9 mouse cellular contexts compared by ENCODE assay signal in the genomic region with DNA sequence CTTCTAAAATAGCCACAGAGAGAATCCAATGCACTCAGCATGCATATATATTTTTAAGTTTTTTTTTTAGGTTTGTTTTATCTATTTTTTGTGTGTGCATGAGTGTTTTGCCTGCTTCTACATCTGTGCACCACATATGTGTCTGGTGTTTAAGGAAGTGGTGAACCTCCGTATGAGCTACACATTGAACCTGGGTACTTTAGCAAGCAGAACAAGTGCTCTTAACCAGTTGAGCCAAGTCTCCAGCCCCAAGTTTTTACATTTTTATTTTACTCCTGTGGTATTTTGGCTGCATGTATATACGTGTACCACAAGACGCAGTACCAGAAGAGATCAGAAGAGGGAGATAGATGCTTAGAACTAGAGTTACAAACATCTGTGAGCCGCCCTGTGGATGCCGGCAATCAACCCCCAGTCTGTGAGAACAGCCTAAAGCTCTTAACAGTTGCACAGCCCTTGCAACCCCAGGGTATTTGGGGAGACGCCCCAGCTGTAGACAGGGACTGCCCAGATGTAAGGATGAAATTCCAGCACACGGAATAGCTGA. TPM values are rescaled to one million over a fixed set of nuclear protein-coding genes. Genes with fewer than 3 reads are reported as not detected.
DNase-seq lines count a peak whose midpoint lies in the region; ATAC-seq and TF ChIP-seq lines count a peak whose summit lies in the region.
"Had no signal": no experiment of that assay in that cellular context is flagged by ENCODE, and none has a peak within 500 bp of the region (broad histone marks: within the 10 kb centered on the region; RNA-seq: fewer than 3 reads in every experiment).

No protein-coding gene starts in this region.

- H3K27ac ChIP-seq in cerebellum, adult 2 months (ENCODE audit: insufficient read depth, low read length) = no peak overlapping the region
- no peak overlapping the region for H3K27ac ChIP-seq in hindbrain, embryonic 11.5 days (ENCODE audit: low read depth, low read length)
- peak overlapping the region; percentile 85 for H3K27ac ChIP-seq in liver, embryonic 12.5 days
- H3K27ac ChIP-seq: limb, embryonic 15.5 days had no signal

- TF ChIP-seq CTCF in cerebellum, adult 2 months (IDR thresholded peaks at IDR 0.05; ENCODE audit: borderline replicate concordance, insufficient read depth, low read depth, low read length) = peak; percentile 42; the same call in 1 of the 2 replicates
- peak; percentile 74 for TF ChIP-seq CTCF in E14TG2a.4 (conservative IDR thresholded peaks at IDR 0.05; ENCODE audit: low read length)

- no peaks in the 10 kb centered on the region for H3K9me3 ChIP-seq in E14TG2a.4 (ENCODE audit: low read length)
- H3K9me3 ChIP-seq in hindbrain, embryonic 11.5 days (ENCODE audit: control insufficient read depth, low read length) = no peaks in the 10 kb centered on the region
- no peaks in the 10 kb centered on the region for H3K9me3 ChIP-seq in liver, embryonic 12.5 days (replicated peaks)
- H3K9me3 ChIP-seq: limb, embryonic 15.5 days had no signal

- H3K27me3 ChIP-seq in cerebellum, adult 2 months (ENCODE audit: control insufficient read depth, insufficient read depth, low read length) = no peaks in the 10 kb centered on the region
- peaks cover 4% of the 10 kb centered on the region; the same call in 1 of the 2 replicates for H3K27me3 ChIP-seq in E14TG2a.4 (ENCODE audit: insufficient read depth, low read length)
- no peaks in the 10 kb centered on the region for H3K27me3 ChIP-seq in hindbrain, embryonic 11.5 days (ENCODE audit: control insufficient read depth, insufficient read depth, low read length)
- peaks cover 13% of the 10 kb centered on the region for H3K27me3 ChIP-seq in liver, embryonic 12.5 days (replicated peaks)
- H3K27me3 ChIP-seq: limb, embryonic 15.5 days had no signal

- no peak for TF ChIP-seq POLR2A in cerebellum, adult 2 months (IDR thresholded peaks at IDR 0.05; ENCODE audit: borderline replicate concordance, insufficient read depth, low read length)

- intact Hi-C loops in left cerebral cortex, postnatal 4 days (cut with DNase I) = no loop called here

- H3K4me2 ChIP-seq in hindbrain, embryonic 11.5 days (replicated peaks; ENCODE audit: low read depth, low read length) = no peak overlapping the region
- H3K4me2 ChIP-seq in liver, embryonic 12.5 days = peak overlapping the region; percentile 72

- ATAC-seq in hindbrain, embryonic 11.5 days (ENCODE audit: low FRiP score) = no peak
- ATAC-seq in liver, embryonic 12.5 days = peak; percentile 40; the same call in 1 of the 2 replicates

- 23% methylated on average over 7 of the region's 7 CpGs for WGBS in cerebellum, adult 2 months
- 22% methylated on average over 7 of the region's 7 CpGs for WGBS in hindbrain, embryonic 11.5 days
- 8% methylated on average over 7 of the region's 7 CpGs for WGBS in liver, embryonic 12.5 days (ENCODE audit: insufficient replicate concordance)

- H3K4me1 ChIP-seq in cerebellum, adult 2 months (ENCODE audit: control insufficient read depth, insufficient read depth, low read length) = peaks cover 5% of the 10 kb centered on the region
- H3K4me1 ChIP-seq in E14TG2a.4 (replicated peaks; ENCODE audit: low read depth, low read length) = peaks cover 62% of the 10 kb centered on the region
- H3K4me1 ChIP-seq in hindbrain, embryonic 11.5 days (replicated peaks; ENCODE audit: control insufficient read depth, insufficient read depth, low read length) = no peaks in the 10 kb centered on the region
- peaks cover 37% of the 10 kb centered on the region for H3K4me1 ChIP-seq in liver, embryonic 12.5 days

- H3K9ac ChIP-seq in hindbrain, embryonic 11.5 days (ENCODE audit: low read depth, low read length) = no peak overlapping the region
- peak overlapping the region; percentile 62; the same call in 1 of the 2 replicates for H3K9ac ChIP-seq in liver, embryonic 12.5 days
- H3K9ac ChIP-seq: limb, embryonic 15.5 days had no signal

- peak in 1 of 2 experiments; percentile 54 for DNase-seq in cerebellum, adult 2 months
- DNase-seq in cerebellum, adult 11 months = no peak
- DNase-seq in embryo, embryonic 9.5 days (ENCODE audit: extremely low spot score) = peak; percentile 63
- DNase-seq in hindbrain, embryonic 11.5 days (ENCODE audit: low spot score) = peak; percentile 78
- DNase-seq in retina, embryonic 14.5 days (ENCODE audit: low spot score) = peak; percentile 88
- no peak for DNase-seq in left cerebral cortex, postnatal 4 days

- 0 out of 2 replicates have a peak, but pooled peaks cover under 1% of the 10 kb centered on the region for H3K36me3 ChIP-seq in E14TG2a.4 (ENCODE audit: insufficient read depth, low read length)
- no peaks in the 10 kb centered on the region for H3K36me3 ChIP-seq in hindbrain, embryonic 11.5 days (ENCODE audit: control insufficient read depth, insufficient read depth, low read length)
- H3K36me3 ChIP-seq in liver, embryonic 12.5 days = no peaks in the 10 kb centered on the region
- H3K36me3 ChIP-seq: limb, embryonic 15.5 days had no signal

- no peak overlapping the region for H3K4me3 ChIP-seq in cerebellum, adult 2 months (replicated peaks; ENCODE audit: insufficient read depth, low read depth, low read length)
- peak overlapping the region; percentile 59 for H3K4me3 ChIP-seq in E14TG2a.4 (replicated peaks; ENCODE audit: low read length)
- no peak overlapping the region for H3K4me3 ChIP-seq in hindbrain, embryonic 11.5 days (ENCODE audit: low read depth, low read length)
- H3K4me3 ChIP-seq in liver, embryonic 12.5 days = peak overlapping the region; percentile 54

RNA-seq across cellular contexts. Expression of a gene that starts 17.7 kb away (rescaled TPM):
- polyA plus RNA-seq in cerebellum, adult 2 months (2012; rRNA removed) = 60.5 and 63.1 TPM in 2 replicates
- 23.6 and 23.7 TPM in 2 replicates for polyA plus RNA-seq in hindbrain, embryonic 11.5 days (2014; fragmentation: Nextera tagmentation; extraction: Ambion mirVana)
- 39.8 and 41.6 TPM in 2 replicates for polyA plus RNA-seq in liver, embryonic 12.5 days (2016; fragmentation: Nextera tagmentation; extraction: Ambion mirVana)
- 10 to 100 TPM; 49.0 to 50.8 TPM for total RNA-seq in left cerebral cortex, postnatal 4 days (2021)

RNA-seq across cellular contexts. Expression of a gene that starts 26.8 kb away (rescaled TPM):
- 40.8 and 44.6 TPM in 2 replicates for polyA plus RNA-seq in cerebellum, adult 2 months (2012; rRNA removed)
- 0.59 and 0.73 TPM in 2 replicates for polyA plus RNA-seq in hindbrain, embryonic 11.5 days (2014; fragmentation: Nextera tagmentation; extraction: Ambion mirVana)
- polyA plus RNA-seq in liver, embryonic 12.5 days (2016; fragmentation: Nextera tagmentation; extraction: Ambion mirVana) = 0.10 and 0.12 TPM in 2 replicates
- 1 to 10 TPM; 2.5 to 2.8 TPM for total RNA-seq in left cerebral cortex, postnatal 4 days (2021)

RNA-seq across cellular contexts. Expression of a gene that starts 43.6 kb away (rescaled TPM):
- 70.9 and 72.4 TPM in 2 replicates for polyA plus RNA-seq in cerebellum, adult 2 months (2012; rRNA removed)
- polyA plus RNA-seq in hindbrain, embryonic 11.5 days (2014; fragmentation: Nextera tagmentation; extraction: Ambion mirVana) = 45.3 and 50.6 TPM in 2 replicates
- 85.7 and 85.9 TPM in 2 replicates for polyA plus RNA-seq in liver, embryonic 12.5 days (2016; fragmentation: Nextera tagmentation; extraction: Ambion mirVana)
- total RNA-seq in left cerebral cortex, postnatal 4 days (2021) = 10 to 100 TPM; 26.3 to 31.0 TPM

RNA-seq across cellular contexts. Expression of a gene that starts 55.9 kb away (rescaled TPM):
- 51.2 and 57.4 TPM in 2 replicates for polyA plus RNA-seq in cerebellum, adult 2 months (2012; rRNA removed)
- 5.2 and 5.7 TPM in 2 replicates for polyA plus RNA-seq in hindbrain, embryonic 11.5 days (2014; fragmentation: Nextera tagmentation; extraction: Ambion mirVana)
- 2.6 and 2.9 TPM in 2 replicates for polyA plus RNA-seq in liver, embryonic 12.5 days (2016; fragmentation: Nextera tagmentation; extraction: Ambion mirVana)
- 10 to 100 TPM; 44.4 to 47.3 TPM for total RNA-seq in left cerebral cortex, postnatal 4 days (2021)

Comparison
In these comparisons a context has a peak if more than half of its experiments do, and no peak if none do; other contexts are left out.
1. DNase-seq: peak in embryo, embryonic 9.5 days (single experiment), hindbrain, embryonic 11.5 days (single experiment) and retina, embryonic 14.5 days (single experiment); none in cerebellum, adult 11 months (single experiment) and left cerebral cortex, postnatal 4 days (single experiment).
2. H3K4me3 ChIP-seq: peak in E14TG2a.4 (single experiment) and liver, embryonic 12.5 days (single experiment); none in cerebellum, adult 2 months (single experiment) and hindbrain, embryonic 11.5 days (single experiment).
3. RNA of a gene that starts 26.8 kb away (polyA plus RNA-seq): 40.8 to 44.6 TPM in cerebellum, adult 2 months; 0.59 to 0.73 TPM in hindbrain, embryonic 11.5 days and 0.10 to 0.12 TPM in liver, embryonic 12.5 days; every median in the first group is over 10 times any median in the second.